Mouse (Mus musculus): ENCODE data around the gene Cap2.

Cap2 gene

GRCm38 (mm10) chr13:46690559-46691241 lies 189.1 kb downstream of the Cap2 start:
- DNase-seq (ENCODE audit: low spot score in 2 of 2) = no peak

DNA sequence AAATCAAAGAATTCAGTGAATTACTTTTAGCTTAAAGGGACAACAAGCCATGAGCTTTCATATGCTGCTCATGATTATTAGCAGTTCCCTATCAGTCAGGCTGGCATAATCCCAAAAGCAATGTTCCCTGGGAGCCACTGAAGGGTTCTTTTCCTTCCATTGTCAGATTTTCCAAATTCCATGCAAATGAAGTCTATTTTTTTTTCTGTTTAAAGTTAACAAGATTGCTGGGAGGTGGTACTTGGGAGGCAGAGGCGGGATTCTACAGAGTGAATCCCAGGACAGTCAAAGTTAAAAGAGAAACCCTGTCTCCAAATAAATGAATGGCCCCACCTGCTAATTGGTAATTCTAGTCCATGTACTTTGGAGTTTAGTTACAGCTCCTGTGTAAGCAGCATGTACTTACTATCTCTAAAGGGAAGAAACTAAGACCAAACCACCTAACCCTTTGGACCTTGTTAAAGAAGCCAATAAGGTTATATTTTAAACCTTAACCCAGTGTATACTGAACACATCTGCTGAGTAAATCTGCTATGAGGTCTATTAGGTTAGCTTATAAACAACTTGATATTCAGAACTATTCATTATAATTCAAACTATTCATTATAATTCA lies 193.8 kb downstream of the Cap2 start:
- DNase-seq (ENCODE audit: low spot score in 2 of 2) = no peak

- DNase-seq (ENCODE audit: low spot score in 2 of 2) = no peak
Measured at GRCm38 (mm10) chr13:46695932-46696331, 194.3 kb downstream of the Cap2 start.

DNA sequence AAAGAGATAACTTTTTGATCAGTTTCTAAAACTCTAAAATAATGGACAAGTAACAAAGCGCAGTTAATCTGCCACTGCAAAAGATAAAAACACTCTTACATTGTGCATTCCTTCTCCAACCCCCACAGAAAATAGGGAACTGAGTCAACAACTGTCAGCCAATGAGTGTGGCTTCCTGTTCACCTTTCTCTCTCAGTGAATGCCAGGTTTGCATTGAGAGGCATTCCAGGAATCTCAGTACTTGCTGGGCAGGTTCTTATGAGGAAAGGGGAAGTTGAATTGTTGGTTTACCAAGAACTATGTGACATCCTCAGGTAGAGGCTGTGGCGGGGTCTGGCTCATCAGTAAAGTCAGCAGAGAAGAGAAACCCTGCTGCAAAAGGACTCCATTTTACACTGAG lies 195.1 kb downstream of the Cap2 start:
- no peak for DNase-seq (ENCODE audit: low spot score in 2 of 2)

DNA sequence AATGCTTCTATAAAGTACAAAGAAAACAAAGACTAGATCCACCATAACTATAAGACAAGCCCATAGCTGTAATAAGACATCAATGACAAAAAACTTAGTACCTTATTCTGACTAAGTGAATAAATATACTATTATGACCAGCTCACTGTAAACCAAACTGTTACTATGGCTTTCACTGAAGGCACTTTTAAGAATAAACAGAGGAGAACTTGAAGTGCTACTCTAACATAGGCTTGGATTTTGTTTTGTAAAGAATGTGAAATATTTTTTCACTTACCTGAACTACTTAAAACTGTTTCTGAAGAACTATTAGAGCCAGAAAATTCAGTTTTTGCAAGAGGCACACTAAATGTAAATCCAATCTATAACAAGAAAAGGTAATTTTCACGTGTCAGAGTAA lies 197.7 kb downstream of the Cap2 start:
- DNase-seq (ENCODE audit: low spot score in 2 of 2) = no peak
